Mouse (Mus musculus) ovary, postnatal 14 days (tissue): ENCODE data around the gene Pnpla2.

Experiments used
- DNase-seq: peaks from one replicate; pipeline ENCODE4 v3.0.0; 2022; ENCODE audit warnings: low spot score

Gene Pnpla2

DNA sequence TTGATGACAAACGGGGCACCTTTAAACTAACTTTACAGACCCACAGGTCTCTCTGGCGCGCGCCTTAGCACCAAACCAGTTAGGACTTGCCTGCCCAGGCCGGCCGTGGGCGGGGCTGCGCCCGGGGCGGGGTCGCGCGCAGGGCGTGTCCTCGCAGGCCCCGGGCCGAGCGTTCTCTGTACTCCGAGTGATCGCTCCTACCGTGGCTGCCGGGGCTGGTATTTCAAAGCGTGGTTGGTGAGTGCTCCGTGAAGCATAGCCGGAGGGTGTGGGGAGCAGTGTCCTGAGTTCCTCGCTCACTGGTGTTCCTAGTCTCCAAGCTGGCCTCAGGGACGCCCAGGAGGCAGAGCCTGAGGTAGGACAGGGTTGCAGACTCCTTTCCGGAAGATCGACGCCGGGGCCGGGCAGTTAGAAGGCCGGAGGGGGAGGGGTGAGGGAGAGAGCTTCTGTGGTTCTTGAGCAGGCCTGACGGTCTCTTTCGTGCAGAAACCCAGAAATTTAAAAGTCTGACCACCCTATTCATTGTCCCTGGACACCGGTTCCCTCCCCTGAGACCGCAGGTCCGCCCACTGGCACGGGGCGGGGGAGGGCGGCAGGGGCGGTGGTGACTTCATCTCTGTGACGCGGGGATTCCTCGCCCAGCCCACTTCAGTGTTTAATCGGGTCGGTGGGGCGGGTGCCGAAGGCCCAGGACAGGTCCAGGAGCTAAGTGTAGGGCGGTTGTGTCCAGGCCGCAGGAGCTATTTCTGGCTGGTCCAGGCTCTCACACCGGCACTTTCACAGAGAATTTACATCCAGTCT lies 12.4 kb downstream of the Pnpla2 start, which contains the start of gene Cd151:
Gene Cd151 (plus strand): TSS at position 163 of the 801 bp plus-strand sequence.
- peak; percentile 85 for DNase-seq

DNA sequence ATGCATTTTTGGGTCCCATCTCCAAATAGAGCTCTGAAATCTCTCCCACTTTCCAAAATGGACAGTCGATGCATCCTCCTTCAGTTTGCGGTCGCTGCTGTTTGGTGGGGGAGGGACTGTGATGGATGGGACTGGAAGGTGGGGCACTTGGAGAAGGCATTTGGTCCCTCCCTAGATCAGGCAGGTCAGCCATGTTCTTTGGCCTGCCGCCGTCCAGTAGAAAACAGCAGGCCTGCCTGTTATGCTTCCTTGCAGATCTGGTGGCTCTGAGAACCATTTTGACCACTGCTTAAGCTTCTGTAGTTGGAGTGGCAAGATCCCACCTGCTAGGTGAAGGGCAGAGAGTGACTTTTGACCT lies 13.1 kb downstream of the Pnpla2 start:
- DNase-seq = no peak

DNA sequence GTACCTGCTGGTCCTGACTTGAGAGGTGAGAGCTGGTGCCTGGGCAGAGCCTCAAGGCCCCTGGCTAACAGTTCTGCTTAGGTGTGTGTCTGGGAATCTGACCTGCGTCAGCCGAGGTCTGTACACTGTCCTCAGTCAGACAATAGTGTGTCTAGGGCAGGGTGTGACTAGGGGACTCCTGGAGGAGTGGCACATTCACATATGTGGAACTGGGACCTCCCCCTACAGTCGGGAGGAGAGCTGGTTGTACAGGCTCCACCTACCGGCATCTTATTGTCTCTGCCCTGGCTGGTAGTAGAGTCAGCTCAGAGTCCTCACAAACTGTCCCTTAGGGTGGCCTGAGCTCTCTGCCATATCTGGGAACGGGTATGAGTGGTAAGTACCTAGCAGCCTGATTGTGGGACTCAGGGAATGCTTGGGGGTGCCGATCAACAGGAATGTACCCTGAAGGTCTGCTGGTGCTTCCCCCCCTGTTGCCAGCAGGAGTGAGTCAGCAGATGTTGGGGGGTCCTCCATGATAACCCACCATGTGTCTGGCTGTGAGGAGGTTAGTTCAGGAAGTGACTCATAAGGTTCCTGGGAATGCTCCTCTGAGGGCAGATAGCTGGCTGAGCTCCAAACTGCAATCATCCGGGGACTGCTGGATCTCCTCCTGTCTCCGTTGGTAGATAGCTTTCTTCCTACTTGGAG lies 13.7 kb downstream of the Pnpla2 start:
- no peak for DNase-seq

DNA sequence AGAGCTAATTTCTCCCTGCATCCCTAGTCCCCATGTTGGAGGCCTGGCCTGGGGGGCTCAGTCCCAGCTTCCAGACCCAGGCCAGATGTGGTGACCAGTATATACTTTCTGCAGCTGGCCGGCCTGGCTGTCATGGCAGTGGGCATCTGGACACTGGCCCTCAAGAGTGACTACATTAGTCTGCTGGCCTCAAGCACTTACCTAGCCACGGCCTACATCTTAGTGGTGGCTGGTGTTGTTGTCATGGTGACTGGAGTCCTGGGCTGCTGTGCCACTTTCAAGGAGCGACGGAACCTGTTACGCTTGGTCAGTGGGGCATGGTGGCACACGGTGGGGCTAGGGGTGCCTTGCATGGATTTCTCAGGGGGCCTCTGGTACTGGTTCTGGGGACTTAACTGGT lies 14.4 kb downstream of the Pnpla2 start:
- no peak for DNase-seq

DNA sequence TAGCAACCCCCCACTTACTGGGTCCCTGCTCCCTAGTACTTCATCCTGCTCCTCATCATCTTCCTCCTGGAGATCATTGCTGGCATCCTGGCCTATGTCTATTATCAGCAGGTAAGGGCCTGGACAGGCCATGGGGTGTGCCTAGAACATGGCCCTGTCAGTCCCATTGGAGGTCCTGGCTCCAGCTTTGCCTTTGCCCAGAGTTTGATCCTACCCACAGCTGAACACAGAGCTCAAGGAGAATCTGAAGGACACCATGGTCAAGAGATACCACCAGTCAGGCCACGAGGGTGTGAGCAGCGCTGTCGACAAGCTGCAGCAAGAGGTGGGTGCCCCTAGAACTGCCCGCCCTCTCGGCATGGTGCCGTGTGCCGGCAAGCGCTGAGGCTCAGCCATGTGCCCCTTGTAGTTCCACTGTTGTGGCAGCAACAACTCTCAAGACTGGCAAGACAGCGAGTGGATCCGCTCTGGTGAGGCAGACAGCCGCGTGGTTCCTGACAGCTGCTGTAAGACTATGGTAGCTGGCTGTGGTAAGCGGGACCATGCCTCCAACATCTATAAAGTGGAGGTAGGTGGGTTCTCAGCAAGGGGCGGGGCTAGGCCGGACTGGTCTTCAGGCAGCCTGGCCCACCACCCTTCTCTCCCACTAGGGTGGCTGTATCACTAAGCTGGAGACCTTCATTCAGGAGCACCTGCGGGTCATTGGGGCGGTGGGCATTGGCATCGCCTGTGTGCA lies 15.1 kb downstream of the Pnpla2 start:
- no peak for DNase-seq

DNA sequence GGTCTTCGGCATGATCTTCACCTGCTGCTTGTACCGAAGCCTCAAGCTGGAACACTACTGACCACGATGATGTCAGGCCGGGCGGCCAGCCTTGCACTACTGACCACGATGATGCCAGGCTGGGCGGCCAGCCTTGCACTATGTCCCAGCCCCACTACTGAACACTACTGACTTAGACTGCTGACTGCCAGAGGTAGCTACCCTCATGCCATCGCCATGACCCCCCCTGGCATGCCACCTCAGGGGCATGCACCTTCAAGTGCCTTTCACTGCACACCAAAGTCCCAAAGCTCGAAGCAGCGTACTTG lies 15.6 kb downstream of the Pnpla2 start:
- DNase-seq = no peak

DNA sequence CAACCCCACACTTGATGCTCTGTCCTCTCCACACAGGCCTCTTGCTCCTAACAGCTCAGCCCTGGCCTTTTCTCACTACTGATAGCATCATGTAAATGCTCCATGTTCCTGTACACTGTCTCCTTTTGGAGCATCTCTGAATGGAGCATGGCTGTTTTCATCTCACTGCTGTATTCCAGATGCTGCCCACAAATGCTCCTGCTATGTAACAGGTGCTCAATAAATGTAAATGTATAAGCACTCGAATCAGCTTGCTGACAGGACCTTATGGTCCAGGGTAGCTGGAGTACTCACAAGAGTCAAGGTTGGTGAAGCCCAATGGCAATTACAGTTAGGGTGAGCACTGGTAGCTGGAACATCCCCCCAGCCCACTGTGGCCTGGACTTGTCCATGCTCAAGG lies 16.2 kb downstream of the Pnpla2 start:
- no peak for DNase-seq

DNA sequence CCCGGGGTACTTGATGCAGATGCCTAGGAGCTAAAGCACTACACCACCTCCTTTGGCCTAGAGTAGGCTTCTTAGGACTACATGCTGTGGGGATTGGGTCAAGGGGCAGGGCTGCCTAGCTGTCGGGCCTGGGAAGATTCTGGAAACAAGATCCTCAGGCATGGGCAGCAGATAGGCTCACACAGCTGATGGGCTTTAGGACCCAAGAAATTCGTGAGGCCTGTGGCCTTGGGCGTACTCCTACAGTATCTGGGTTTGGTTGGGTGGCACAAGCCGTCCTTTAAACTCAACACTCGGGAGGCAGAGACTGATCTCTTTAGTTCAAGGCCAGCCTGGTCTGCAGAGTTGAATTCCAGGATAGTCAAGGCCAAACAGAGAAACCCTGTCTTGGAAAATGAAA lies 17.2 kb downstream of the Pnpla2 start:
- no peak for DNase-seq

DNA sequence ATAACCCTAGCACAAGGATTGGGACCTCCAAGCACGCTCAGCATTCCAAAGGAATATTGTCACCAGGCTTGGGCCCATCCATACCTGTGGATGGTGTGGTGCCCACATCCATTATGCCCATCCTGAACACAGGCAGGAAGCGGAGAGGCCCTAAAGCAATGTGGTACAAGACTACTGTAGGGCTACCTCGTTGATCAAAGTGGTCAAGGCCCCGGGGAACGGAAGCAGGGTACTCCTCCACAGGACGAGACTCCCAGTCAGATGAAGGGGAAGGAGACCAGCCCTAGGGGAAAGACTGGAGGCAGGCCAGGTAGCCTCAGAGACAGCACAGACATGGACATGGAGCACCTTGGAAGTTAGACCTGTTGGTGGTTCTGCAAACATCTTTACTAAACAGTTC lies 17.8 kb downstream of the Pnpla2 start:
- DNase-seq = no peak

DNA sequence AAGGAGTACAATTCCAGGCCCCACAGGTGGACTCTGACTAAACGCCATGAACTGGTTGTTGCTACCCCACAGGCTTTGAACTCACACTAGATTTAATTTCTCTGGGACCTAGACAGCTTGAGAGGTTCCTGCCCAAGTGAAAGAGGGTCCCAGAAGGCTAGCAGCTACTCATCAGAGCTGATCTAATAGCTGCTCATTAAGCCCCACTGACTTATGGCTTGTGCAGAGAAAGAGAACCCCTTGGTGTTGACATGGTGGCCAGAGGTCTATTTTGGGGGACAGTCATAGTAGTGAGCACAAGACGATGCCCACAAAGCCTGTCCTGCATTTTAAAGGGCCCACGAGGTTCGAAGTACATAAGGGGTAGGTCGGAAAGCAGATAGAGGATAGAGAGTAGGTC lies 19.2 kb downstream of the Pnpla2 start:
- DNase-seq = no peak

DNA sequence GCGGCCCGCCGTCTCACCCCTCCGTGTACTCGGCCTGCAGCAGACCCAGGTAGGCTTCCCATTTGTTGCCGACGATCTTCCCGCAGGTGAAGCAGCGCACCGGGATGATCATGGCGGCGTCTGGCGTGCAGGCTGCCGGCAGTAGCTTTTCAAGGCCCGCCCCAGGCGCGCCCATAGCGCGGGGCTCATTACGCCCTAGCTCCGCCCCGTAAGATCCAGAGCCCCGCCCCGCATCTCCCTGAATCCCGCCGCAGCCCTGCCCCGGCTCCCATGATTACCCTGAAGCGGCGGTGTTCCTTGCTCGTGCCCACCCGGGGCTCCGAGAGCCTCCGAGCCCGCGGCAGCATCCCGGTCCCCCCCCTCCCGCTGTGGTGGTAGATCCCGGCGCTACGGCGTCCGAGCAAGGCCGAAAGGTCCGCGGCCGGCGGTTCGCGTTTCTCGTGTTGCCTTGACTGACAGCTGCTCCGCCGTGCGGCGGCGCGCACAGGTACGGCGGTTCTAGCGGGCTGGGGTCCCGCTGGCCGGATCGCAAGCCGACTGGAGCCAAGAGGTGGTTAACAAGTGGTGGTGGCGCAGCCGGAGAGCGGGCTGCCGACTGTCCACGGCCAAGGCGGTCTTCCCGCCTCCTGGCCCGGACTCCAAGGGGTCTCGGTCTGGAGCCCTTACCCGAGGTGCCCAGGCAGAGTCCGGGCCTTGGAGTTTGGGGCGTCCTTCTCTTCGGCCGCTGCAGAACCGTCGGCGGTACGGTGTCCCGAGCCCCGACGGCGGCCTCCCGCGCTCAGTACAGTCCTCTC lies 20.2 kb downstream of the Pnpla2 start, which contains the start of the genes Polr2l and Tspan4:
Gene Polr2l (minus strand): TSS at position 122 of the 794 bp plus-strand sequence.
Gene Tspan4 (plus strand): TSS at position 230 of the 794 bp plus-strand sequence.
- peak; percentile 75 for DNase-seq

DNA sequence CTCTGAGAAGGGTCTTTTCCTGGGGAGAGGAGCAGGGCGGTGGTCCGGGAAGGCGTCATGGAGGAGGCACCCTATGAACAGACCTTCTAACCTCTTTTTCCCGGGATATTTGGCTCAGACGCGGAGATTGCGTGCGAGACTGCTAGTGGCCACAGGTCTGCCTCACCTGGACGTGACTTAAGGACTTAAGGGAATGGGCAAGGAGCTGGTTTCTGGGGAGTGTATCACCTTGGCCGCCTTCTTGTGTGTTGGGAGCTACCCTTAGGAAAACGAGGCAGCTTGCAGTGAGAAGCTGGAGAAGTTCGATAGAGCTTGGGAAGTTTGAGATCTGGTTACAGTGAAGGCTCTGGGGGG lies 20.8 kb downstream of the Pnpla2 start:
- DNase-seq = no peak

DNA sequence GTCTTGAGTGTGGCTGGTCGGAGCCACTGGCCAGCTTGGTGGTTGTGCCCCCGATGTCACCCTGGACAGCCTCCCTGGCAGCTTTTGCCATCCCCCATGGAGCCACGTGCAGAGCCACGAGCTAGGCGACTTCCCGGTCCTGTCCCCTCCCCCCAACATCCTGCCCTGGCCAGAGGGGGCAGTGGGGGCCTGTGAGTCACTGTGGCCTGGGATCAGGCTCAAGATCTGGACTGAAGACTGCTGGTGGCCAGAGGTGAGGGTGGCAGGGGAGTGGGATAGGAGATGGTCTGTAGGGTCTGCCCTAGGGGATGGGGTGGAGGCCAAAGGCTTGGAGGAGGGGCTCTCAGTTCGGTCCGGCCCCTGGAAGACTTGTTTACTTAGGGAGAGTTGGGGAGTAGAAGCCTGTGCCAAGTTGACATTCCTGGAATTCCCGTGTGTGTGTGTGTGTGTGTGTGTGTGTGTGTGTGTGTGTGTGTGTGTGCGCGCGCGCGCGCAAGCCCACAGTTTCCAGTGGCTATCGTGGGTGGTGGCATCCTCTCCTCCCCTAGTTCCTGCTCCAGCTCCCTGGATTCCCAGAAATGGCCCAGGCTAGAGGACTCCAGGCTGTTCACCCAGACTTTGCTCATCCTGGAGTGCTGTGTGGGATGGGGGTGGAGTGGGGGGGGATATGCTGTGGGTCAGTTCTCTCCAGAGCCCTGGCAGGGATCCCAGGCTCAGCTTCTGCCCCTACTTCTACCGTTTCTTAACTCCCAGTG lies 21.4 kb downstream of the Pnpla2 start:
- DNase-seq = peak; percentile 67

DNA sequence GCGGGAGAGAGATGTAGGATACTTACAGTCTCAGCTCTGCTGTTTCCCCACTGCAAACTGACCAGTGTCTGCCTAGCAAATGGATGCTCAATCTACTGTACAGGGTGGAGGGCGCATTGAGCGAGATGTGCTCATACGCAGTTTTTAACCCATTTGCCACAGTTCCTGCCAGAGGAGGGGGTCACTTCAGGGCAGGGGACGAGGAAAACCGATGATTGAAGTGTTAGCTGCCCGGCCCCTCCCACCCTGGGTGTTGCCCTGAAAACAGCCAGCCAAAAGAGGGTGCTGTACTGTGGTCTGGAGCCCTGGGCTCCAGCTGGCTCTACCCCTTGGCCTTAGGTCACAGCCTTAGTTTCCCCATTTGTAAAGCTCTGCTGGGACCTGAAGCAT lies 22.0 kb downstream of the Pnpla2 start:
- no peak for DNase-seq

DNA sequence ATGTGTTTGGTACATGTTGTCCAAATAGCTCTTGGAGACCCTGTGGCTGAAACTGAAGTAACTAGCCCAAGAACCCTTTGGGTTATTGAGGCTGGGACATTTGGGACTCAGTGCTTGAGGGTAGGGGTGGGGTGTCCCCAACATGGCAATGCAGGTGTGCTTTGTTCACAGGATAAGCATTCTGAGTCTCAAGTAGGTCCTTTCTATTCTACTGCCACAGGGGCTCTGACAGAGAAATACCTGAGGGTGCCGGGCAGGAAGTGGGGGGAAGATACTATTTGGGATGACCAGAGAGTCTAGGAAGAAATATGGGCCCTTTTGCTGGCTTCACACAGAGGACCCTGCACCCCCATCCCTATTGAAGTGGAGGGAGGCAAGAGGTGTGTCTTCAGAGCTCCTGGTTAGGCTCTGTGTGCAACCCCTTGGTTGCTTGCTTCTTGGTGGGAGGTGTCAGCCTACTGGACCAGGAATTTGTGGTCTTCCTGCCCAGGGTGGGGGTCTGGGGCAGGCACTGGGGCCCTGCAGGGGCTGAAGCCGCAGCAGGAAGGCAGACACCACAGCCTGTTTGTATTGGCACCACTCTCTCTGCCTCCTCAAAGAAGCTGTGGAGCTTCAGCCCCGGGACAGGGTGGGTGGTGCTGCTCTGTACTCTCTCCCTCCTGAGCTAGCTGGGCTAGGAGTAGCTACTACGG lies 22.7 kb downstream of the Pnpla2 start:
- DNase-seq = no peak

DNA sequence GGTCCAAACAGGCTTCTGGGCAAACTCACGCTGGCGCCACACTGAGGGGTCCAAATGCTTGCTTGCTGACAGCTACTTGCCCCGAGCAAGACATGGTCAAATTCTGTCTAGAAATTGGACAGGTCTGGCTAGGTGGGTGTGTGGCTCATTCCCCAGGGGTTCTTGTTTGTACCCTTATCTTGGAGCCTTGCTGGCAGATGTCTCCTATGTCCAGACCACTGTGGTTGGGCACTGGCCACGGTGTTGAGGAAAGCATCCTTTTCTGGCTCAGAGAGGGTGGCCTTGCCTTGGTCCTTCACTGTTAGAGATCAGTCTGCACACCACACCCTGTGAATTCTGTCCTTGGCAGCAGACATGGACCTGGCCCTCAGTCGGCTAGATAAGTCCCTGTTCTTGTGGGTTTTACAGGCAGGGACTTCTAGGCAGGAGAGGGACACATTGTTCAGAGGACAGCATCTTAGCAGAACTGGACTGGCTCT lies 23.3 kb downstream of the Pnpla2 start:
- no peak for DNase-seq

DNA sequence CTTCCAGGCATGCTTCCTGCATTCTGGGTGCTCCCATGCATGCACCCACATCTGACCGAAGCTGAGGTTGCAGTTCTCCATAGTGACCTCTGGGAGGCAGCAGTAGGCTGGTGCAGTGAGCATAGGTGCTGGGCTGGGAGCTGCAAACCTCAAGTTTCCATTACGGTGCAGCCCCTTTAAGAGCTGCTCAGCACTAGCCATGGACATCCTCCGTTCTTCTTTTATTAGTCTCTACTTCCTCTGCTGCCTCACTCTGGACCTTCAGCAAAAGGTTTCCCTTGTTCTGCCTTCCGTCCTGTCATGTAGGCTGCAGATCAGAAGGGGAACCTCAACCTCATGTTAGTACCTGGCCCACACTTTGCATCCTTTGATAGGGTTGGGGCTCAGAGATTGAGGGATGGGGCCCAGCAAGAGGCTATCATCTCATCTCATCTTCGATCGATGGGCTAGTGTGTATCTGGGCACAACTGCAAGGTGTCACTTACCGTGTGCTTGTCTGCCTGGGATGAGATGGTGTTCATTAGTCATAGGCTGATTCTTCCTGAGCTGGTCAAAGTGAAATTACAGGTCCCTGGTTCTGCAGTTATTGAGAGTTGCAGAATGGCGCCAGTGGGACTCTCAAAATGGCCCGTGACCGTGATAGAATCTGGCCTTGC lies 26.0 kb downstream of the Pnpla2 start:
- DNase-seq = no peak

DNA sequence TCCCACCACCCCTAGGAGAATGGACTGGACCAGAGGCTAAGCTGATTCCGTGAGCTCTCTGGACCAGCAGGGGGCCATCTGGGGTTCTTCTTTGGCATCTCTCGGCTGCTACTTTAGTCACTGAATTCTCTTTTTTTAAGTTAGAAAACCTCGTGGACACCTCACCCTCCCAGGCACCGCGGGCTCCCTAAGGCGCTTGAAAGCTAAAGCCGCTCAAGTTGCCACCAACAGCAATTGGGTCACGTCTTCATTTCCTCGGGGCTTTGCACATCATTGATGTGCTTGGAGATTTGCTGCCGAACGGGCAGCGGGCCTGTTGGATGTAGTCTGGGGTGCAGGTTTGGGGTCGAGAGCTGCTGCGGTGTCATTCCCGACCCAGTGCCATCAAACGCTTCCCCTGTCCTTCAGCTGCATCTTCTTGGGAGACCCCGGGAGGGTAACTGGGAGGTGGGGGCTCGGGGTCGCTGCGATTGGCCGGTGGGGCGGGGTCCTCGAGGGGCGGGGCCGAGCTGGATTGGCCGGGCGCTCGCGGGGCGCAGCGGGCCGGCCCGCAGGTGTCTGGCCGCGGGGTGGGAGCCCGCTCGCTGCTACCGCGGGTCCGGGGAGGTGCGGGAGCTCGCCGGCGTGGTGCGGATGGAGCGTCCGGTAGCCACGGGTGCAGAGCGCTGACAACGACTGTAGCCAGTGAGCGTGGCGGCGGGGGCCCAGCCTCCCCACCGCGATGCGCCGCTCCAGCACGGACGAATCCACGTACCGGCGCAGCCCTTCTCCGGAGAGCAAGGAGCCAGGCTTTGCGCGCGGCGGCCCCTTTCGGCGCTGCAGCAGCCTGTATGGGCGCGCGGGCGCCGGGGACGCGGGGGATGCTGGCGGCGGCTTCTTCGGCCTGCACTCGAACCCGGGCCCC lies 26.8 kb downstream of the Pnpla2 start:
- no peak for DNase-seq

DNA sequence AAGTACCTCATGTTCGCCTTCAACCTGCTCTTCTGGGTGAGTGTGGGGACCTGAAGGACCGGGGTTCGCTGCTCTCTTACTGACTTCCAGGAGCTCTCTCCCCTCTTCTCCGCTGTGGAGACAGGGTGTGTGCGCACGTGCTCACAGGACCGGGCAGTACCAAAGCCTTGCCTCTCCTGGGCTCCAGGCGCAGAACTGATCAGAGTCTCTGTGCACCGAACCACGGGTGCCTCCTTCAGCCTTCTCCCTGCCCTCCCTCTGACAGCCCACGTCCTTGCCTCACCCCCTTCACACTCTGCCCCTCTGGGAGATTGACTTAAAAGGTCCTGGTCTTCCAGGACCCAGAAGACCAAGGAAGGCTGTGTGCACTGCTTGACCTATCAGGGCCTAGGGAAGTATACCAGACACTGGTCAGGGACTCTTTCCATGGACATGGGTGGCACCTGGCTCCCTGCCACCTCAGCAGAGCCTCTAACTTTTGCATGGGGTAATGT lies 27.6 kb downstream of the Pnpla2 start:
- no peak for DNase-seq
